Mouse (Mus musculus): ENCODE results near the gene Creld2.

DNA sequence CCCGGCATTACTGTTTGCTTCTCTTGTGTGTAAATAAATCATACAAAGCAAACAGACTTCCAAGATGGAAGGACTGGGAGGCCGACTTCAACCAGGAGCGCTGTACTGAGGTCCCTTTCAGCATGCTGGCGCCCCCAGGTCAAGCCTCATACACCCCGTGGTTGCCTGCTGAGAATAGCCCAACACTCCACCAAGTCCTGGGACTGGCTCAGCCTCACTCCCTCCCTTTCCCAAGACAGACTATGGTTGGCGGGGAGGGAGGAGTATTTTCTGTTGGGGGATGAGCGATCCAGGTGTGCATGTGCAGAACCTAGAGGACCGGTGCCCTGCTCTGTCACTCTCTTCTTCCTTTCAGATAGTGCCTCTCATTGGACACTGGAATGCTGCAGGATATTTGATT is 11.3 kb upstream of the Creld2 start:
- TF ChIP-seq CTCF (IDR thresholded peaks at IDR 0.05; ENCODE audit: low read depth) (no peak), EP300 (IDR thresholded peaks at IDR 0.05; ENCODE audit: low read depth) (no peak)
